Mouse (Mus musculus): Measurements from ENCODE around the gene Pet117. TPM values are rescaled to one million over a fixed set of nuclear protein-coding genes. Genes with fewer than 3 reads are reported as not detected.
A peak's percentile ranks its signal among the peaks of the same experiment; 100 is the strongest.
"Not testable (repeated sequence)": the region's sequence is repeated elsewhere in the genome, so short reads cannot be mapped to it uniquely, and the experiment has no call there.

Pet117 gene
- polyA plus RNA-seq, 1 experiment from 2014 or later, result 3.3 TPM

DNA sequence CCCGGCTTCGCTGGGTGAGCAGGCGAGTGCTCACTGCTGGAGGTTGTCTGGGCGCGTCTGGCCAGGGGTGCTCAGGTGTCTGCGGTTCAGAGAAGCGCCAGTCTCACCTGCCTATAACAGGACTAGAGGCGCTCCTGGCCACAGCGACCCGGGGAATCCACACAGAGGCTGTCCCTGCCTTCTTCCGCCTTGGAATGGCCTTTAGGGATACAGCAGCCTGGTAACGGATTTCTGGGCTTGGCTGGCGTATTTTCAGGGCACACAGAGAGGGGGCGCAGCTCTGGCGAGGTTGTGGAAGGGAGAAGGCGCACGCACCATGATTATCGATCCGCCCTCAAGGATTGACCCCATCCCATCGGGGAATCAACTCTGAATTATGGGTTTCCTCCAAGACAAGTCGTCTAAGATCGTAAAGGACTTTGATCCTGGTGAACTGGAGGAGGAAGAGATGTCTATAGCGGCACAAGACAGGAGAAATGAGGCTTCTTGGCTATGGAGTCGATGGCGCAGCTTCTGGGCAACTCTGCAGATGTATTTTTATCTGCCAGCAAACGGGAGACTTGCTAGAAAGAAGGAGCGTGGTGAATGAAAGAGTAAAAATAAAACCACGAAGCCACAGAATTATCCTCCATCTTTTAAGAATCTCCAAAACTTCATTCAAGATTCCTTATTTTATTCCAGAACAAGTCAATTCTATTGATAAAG lies 35.5 kb upstream of the Pet117 start:
- 0 out of 2 replicates have a peak, but pooled peaks have one; percentile 31 for ATAC-seq
- peak overlapping the region; percentile 40; the same call in 1 of the 2 replicates for H3K9ac ChIP-seq (ENCODE audit: low read depth, low read length)
- H3K27ac ChIP-seq (ENCODE audit: low read length), result no peak overlapping the region
- H3K4me1 ChIP-seq (ENCODE audit: control insufficient read depth, insufficient read depth, low read length), result peaks cover 28% of the 10 kb centered on the region
- peak overlapping the region; percentile 92 for H3K4me2 ChIP-seq (ENCODE audit: low read length)
- H3K27me3 ChIP-seq (ENCODE audit: control insufficient read depth, insufficient read depth, low read depth, low read length), result peaks cover 40% of the 10 kb centered on the region
- no peaks in the 10 kb centered on the region for H3K36me3 ChIP-seq (ENCODE audit: control insufficient read depth, insufficient read depth, low read length)
- H3K9me3 ChIP-seq (replicated peaks; ENCODE audit: control insufficient read depth, low read length, poor library complexity, severe bottlenecking), result no peaks in the 10 kb centered on the region
- WGBS, result 6% methylated on average over 28 of the region's 28 CpGs
- H3K4me3 ChIP-seq (ENCODE audit: low read depth, low read length), result peak overlapping the region; percentile 29

GRCm38 (mm10) chr2:144337230-144337629 lies 31.6 kb upstream of the Pet117 start:
- Histone ChIP-seq H3K27ac (ENCODE audit: low read length) (no peak overlapping the region), H3K4me2 (ENCODE audit: low read length) (no peak overlapping the region), H3K4me3 (ENCODE audit: low read depth, low read length) (no peak overlapping the region), H3K9ac (ENCODE audit: low read depth, low read length) (no peak overlapping the region), H3K4me1 (ENCODE audit: control insufficient read depth, insufficient read depth, low read length) (peaks cover 8% of the 10 kb centered on the region), H3K36me3 (ENCODE audit: control insufficient read depth, insufficient read depth, low read length) (no peaks in the 10 kb centered on the region), H3K9me3 (replicated peaks; ENCODE audit: control insufficient read depth, low read length, poor library complexity, severe bottlenecking) (no peaks in the 10 kb centered on the region), H3K27me3 (ENCODE audit: control insufficient read depth, insufficient read depth, low read depth, low read length) (peaks cover 10% of the 10 kb centered on the region)
- WGBS, result 80% methylated on average over 3 of the region's 3 CpGs
- no peak for ATAC-seq

DNA sequence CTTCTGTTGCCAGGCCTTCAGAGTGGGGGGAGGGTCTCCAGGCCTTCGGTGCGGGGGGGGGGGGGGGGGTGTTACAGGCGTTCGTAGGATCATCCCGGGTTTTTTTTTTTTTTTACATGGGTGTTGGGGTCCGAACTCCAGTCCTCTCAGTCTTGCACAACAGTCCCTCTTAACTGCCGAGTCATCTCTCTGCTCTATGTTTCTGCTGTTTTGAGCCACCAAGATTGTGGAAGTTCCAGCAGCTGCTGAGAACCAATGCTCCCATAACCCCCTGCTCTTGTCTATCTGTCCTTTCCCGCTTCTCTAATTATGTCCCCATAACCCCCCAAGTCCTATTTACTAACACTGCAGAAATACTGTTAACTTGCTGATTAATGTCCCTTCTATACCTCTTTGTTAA lies 31.1 kb upstream of the Pet117 start:
- Histone ChIP-seq H3K4me1 (ENCODE audit: control insufficient read depth, insufficient read depth, low read length) (peaks cover 6% of the 10 kb centered on the region), H3K4me2 (ENCODE audit: low read length) (no peak overlapping the region), H3K27ac (ENCODE audit: low read length) (no peak overlapping the region), H3K9me3 (replicated peaks; ENCODE audit: control insufficient read depth, low read length, poor library complexity, severe bottlenecking) (no peaks in the 10 kb centered on the region), H3K36me3 (ENCODE audit: control insufficient read depth, insufficient read depth, low read length) (no peaks in the 10 kb centered on the region), H3K9ac (ENCODE audit: low read depth, low read length) (no peak overlapping the region), H3K27me3 (ENCODE audit: control insufficient read depth, insufficient read depth, low read depth, low read length) (peaks cover 6% of the 10 kb centered on the region), H3K4me3 (ENCODE audit: low read depth, low read length) (no peak overlapping the region)
- WGBS, result 86% methylated on average over 4 of the region's 8 CpGs
- no peak for ATAC-seq

GRCm38 (mm10) chr2:144338149-144338548 lies 30.6 kb upstream of the Pet117 start:
- not testable (repeated sequence) for H3K9ac ChIP-seq (ENCODE audit: low read depth, low read length); H3K4me2 ChIP-seq (ENCODE audit: low read length); ATAC-seq; H3K27me3 ChIP-seq (ENCODE audit: control insufficient read depth, insufficient read depth, low read depth, low read length); H3K4me3 ChIP-seq (ENCODE audit: low read depth, low read length); H3K36me3 ChIP-seq (ENCODE audit: control insufficient read depth, insufficient read depth, low read length); H3K4me1 ChIP-seq (ENCODE audit: control insufficient read depth, insufficient read depth, low read length); H3K9me3 ChIP-seq (replicated peaks; ENCODE audit: control insufficient read depth, low read length, poor library complexity, severe bottlenecking); H3K27ac ChIP-seq (ENCODE audit: low read length)
- 81% methylated on average over 6 of the region's 6 CpGs for WGBS

- no peaks in the 10 kb centered on the region for H3K4me1 ChIP-seq (ENCODE audit: control insufficient read depth, insufficient read depth, low read length)
- no peaks in the 10 kb centered on the region for H3K36me3 ChIP-seq (ENCODE audit: control insufficient read depth, insufficient read depth, low read length)
- 87% methylated on average over 4 of the region's 4 CpGs for WGBS
- no peak overlapping the region for H3K4me2 ChIP-seq (ENCODE audit: low read length)
- no peak for ATAC-seq
- no peak overlapping the region for H3K9ac ChIP-seq (ENCODE audit: low read depth, low read length)
- no peak overlapping the region for H3K27ac ChIP-seq (ENCODE audit: low read length)
- H3K9me3 ChIP-seq (replicated peaks; ENCODE audit: control insufficient read depth, low read length, poor library complexity, severe bottlenecking), result no peaks in the 10 kb centered on the region
- no peaks in the 10 kb centered on the region for H3K27me3 ChIP-seq (ENCODE audit: control insufficient read depth, insufficient read depth, low read depth, low read length)
- H3K4me3 ChIP-seq (ENCODE audit: low read depth, low read length), result no peak overlapping the region
Measured at GRCm38 (mm10) chr2:144343158-144343557, 25.6 kb upstream of the Pet117 start.

GRCm38 (mm10) chr2:144348525-144348924 lies 20.3 kb upstream of the Pet117 start:
- Histone ChIP-seq H3K4me2 (ENCODE audit: low read length) (no peak overlapping the region), H3K9ac (ENCODE audit: low read depth, low read length) (no peak overlapping the region), H3K9me3 (replicated peaks; ENCODE audit: control insufficient read depth, low read length, poor library complexity, severe bottlenecking) (no peaks in the 10 kb centered on the region), H3K27ac (ENCODE audit: low read length) (no peak overlapping the region), H3K27me3 (ENCODE audit: control insufficient read depth, insufficient read depth, low read depth, low read length) (no peaks in the 10 kb centered on the region), H3K4me1 (ENCODE audit: control insufficient read depth, insufficient read depth, low read length) (no peaks in the 10 kb centered on the region), H3K4me3 (ENCODE audit: low read depth, low read length) (no peak overlapping the region), H3K36me3 (ENCODE audit: control insufficient read depth, insufficient read depth, low read length) (no peaks in the 10 kb centered on the region)
- no peak for ATAC-seq
- WGBS, result 69% methylated on average over 3 of the region's 3 CpGs

DNA sequence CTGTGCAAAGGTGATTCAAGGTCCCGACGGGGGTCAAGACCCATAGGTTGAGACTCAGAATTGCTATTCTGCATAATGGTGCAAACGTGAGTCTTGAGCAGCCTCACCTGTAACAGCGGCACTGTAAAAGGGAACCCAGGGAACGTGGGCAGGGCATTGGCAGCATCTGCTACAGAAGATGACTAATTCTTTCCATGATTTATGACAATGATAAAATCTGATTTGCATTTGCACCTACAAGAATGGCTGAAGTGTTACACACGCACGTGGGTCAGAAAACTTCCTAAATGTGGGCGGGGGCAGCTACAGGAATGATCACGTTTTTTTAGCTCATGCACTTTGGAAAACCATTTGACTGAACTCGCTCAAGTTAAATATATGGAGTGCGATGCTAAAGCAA lies 16.0 kb upstream of the Pet117 start:
- no peak for ATAC-seq
- H3K27ac ChIP-seq (ENCODE audit: low read length), result no peak overlapping the region
- no peaks in the 10 kb centered on the region for H3K9me3 ChIP-seq (replicated peaks; ENCODE audit: control insufficient read depth, low read length, poor library complexity, severe bottlenecking)
- H3K4me2 ChIP-seq (ENCODE audit: low read length), result no peak overlapping the region
- WGBS, result 90% methylated on average over 11 of the region's 11 CpGs
- H3K4me1 ChIP-seq (ENCODE audit: control insufficient read depth, insufficient read depth, low read length), result no peaks in the 10 kb centered on the region
- no peak overlapping the region for H3K9ac ChIP-seq (ENCODE audit: low read depth, low read length)
- no peaks in the 10 kb centered on the region for H3K27me3 ChIP-seq (ENCODE audit: control insufficient read depth, insufficient read depth, low read depth, low read length)
- H3K4me3 ChIP-seq (ENCODE audit: low read depth, low read length), result no peak overlapping the region
- no peaks in the 10 kb centered on the region for H3K36me3 ChIP-seq (ENCODE audit: control insufficient read depth, insufficient read depth, low read length)

GRCm38 (mm10) chr2:144369020-144369421 lies 225 bp downstream of the Pet117 start:
- peak overlapping the region; percentile 93 for H3K9ac ChIP-seq (ENCODE audit: low read depth, low read length)
- H3K27ac ChIP-seq (ENCODE audit: low read length), result peak overlapping the region; percentile 98
- no peaks in the 10 kb centered on the region for H3K9me3 ChIP-seq (replicated peaks; ENCODE audit: control insufficient read depth, low read length, poor library complexity, severe bottlenecking)
- peak overlapping the region; percentile 94 for H3K4me3 ChIP-seq (ENCODE audit: low read depth, low read length)
- H3K4me1 ChIP-seq (ENCODE audit: control insufficient read depth, insufficient read depth, low read length), result peaks cover 11% of the 10 kb centered on the region
- ATAC-seq, result peak; percentile 92
- peaks cover 2% of the 10 kb centered on the region; the same call in 1 of the 2 replicates for H3K36me3 ChIP-seq (ENCODE audit: control insufficient read depth, insufficient read depth, low read length)
- no peaks in the 10 kb centered on the region for H3K27me3 ChIP-seq (ENCODE audit: control insufficient read depth, insufficient read depth, low read depth, low read length)
- WGBS, result 1% methylated on average over 35 of the region's 43 CpGs
- peak overlapping the region; percentile 76 for H3K4me2 ChIP-seq (ENCODE audit: low read length)

- Histone ChIP-seq H3K4me1 (ENCODE audit: control insufficient read depth, insufficient read depth, low read length) (peaks cover 11% of the 10 kb centered on the region), H3K36me3 (ENCODE audit: control insufficient read depth, insufficient read depth, low read length) (peaks cover 3% of the 10 kb centered on the region; the same call in 1 of the 2 replicates), H3K27me3 (ENCODE audit: control insufficient read depth, insufficient read depth, low read depth, low read length) (no peaks in the 10 kb centered on the region), H3K4me2 (ENCODE audit: low read length) (peak overlapping the region; percentile 76), H3K9ac (ENCODE audit: low read depth, low read length) (peak overlapping the region; percentile 93), H3K27ac (ENCODE audit: low read length) (peak overlapping the region; percentile 98), H3K9me3 (replicated peaks; ENCODE audit: control insufficient read depth, low read length, poor library complexity, severe bottlenecking) (no peaks in the 10 kb centered on the region), H3K4me3 (ENCODE audit: low read depth, low read length) (peak overlapping the region; percentile 94)
- ATAC-seq, result peak; percentile 39; the same call in 1 of the 2 replicates
- WGBS, result under 1% methylated on average over 12 of the region's 12 CpGs
Measured at GRCm38 (mm10) chr2:144369511-144369910, 715 bp downstream of the Pet117 start.
